Mouse (Mus musculus) heart, embryonic 13.5 days (tissue): ENCODE measurements around the gene Dppa5a. TPM values are rescaled to one million over a fixed set of nuclear protein-coding genes. Genes with fewer than 3 reads are reported as not detected.

Experiments
- ATAC-seq: fragments of 200-750 bp; cut with Nextera tagmentation; 2 replicates; pipeline ENCODE4 v1.8.0; 2017; ENCODE audit warnings: moderate TSS enrichment; ENCODE audit not compliant: insufficient number of reproducible peaks, low FRiP score, low TSS enrichment; ENCODE audit errors: extremely low read depth
- H3K27ac ChIP-seq: fragments of 300-500 bp; sonication (generic); replicated peaks from 2 replicates; pipeline ENCODE4 v1.5.1; 2015; ENCODE audit warnings: moderate library complexity, mild to moderate bottlenecking, inconsistent platforms
- H3K27me3 ChIP-seq: fragments of 300-500 bp; sonication (generic); replicated peaks from 2 replicates; pipeline ENCODE4 v1.6.1; 2015; ENCODE audit warnings: mild to moderate bottlenecking, inconsistent platforms
- H3K36me3 ChIP-seq: fragments of 300-500 bp; sonication (generic); 2 replicates; pipeline ENCODE4 v1.6.1; 2015; ENCODE audit warnings: mild to moderate bottlenecking, inconsistent platforms
- H3K4me1 ChIP-seq: fragments of 300-500 bp; sonication (generic); 2 replicates; pipeline ENCODE4 v1.6.1; 2015; ENCODE audit warnings: inconsistent platforms
- H3K4me2 ChIP-seq: fragments of 300-500 bp; sonication (generic); 2 replicates; pipeline ENCODE4 v1.6.1; 2015; ENCODE audit warnings: inconsistent platforms, mild to moderate bottlenecking, moderate library complexity
- H3K4me3 ChIP-seq: fragments of 300-500 bp; sonication (generic); 2 replicates; pipeline ENCODE4 v1.5.1; 2015; ENCODE audit warnings: moderate library complexity, mild to moderate bottlenecking, inconsistent platforms
- H3K9ac ChIP-seq: fragments of 300-500 bp; sonication (generic); 2 replicates; pipeline ENCODE4 v1.6.1; 2015; ENCODE audit warnings: inconsistent platforms, mild to moderate bottlenecking, moderate library complexity
- H3K9me3 ChIP-seq: fragments of 300-500 bp; sonication (generic); 2 replicates; pipeline ENCODE4 v1.6.1; 2016; ENCODE audit warnings: inconsistent platforms
- WGBS: fragments of 180-500 bp; shearing (Covaris S2); methylation state at CpG from one replicate; pipeline ENCODE4 v1.1.7; 2015; ENCODE audit warnings: mixed read lengths; 5-methylcytosine and 5-hydroxymethylcytosine counted together
- polyA plus RNA-seq: library from polyadenylated mRNA; unstranded; fragments of >200 nt; fragmentation: Nextera tagmentation; extraction: Ambion mirVana; gene quantifications from 2 replicates; pipeline ENCODE4 v1.2.1, GENCODE M21; 2015

Dppa5a gene
- polyA plus RNA-seq, 1 experiment from 2014 or later: not detected

DNA sequence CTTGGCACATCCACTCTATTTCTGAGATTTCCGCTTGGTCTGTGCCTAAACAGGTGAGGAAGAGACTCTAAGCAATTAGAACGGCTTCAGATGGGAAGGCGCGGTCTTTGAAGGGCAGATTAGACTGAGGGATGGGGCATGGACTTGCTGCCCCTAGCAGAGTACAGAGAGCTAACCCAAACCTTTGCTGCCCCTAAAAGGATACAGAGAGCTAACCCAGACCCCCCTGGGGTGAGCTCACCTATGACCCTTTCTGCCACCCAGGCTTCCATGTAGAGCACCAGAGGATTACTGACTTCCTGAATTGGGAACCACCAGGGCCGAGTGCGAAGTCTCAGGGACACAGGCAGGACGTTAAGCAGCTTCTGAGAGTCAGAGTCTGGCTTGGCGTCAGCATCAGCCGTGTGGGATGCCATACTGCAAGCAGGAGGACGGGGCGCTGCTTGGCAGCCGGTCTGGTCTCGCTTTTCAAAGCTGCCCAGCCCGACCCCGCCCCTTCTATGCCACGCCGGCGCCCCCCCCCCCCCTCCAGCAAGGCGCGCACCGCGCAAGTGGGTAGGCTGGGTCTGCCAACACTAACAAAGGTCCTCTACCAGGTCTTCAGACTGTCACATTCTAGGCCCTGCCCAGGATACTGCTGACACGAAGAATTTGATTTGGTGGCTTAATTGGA is 10.3 kb upstream of the Dppa5a start, which contains the start of gene Ooep:
Gene Ooep (minus strand): TSS at position 613 of the 673 bp plus-strand sequence.
- ATAC-seq: no peak; the same call in 1 of the 2 replicates
- WGBS: 5% methylated on average over 23 of the region's 23 CpGs
- H3K9me3 ChIP-seq: no peaks in the 10 kb centered on the region
- no peaks in the 10 kb centered on the region for H3K36me3 ChIP-seq
- peak within 1 kb of the TSS; percentile 73 for H3K9ac ChIP-seq
- H3K4me2 ChIP-seq: peak within 1 kb of the TSS; percentile 77
- peak within 1 kb of the TSS; percentile 46 for H3K4me3 ChIP-seq
- peaks cover 12% of the 10 kb centered on the region for H3K4me1 ChIP-seq
- H3K27me3 ChIP-seq: peaks cover 22% of the 10 kb centered on the region
- H3K27ac ChIP-seq: no peak within 1 kb of the TSS

DNA sequence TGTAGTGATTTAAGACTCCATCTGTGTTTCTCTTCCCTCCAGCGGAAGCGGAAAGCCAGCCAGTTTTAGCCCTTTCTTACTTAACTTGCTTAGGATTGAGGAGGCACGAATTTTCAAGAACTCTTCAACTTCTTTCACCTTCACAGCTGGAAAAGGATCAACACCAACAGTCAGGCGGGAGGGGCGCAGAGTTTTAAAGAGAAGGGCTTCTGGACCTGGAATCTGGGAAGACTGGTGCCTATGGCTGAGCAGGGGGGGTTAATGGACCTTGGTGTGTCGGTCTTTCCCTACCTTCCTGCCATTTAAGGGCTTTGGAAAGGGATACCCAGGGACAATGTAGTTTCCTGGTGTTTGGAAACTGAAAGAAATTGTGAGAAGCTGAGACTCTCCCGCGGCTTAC is 9.6 kb upstream of the Dppa5a start:
- Histone ChIP-seq H3K4me3 (peak overlapping the region; percentile 46; the same call in 1 of the 2 replicates), H3K4me2 (peak overlapping the region; percentile 77), H3K4me1 (peaks cover 16% of the 10 kb centered on the region), H3K27me3 (peaks cover 22% of the 10 kb centered on the region), H3K9me3 (no peaks in the 10 kb centered on the region), H3K9ac (no peak overlapping the region), H3K27ac (no peak overlapping the region), H3K36me3 (no peaks in the 10 kb centered on the region)
- 36% methylated on average over 8 of the region's 8 CpGs for WGBS
- no peak for ATAC-seq

DNA sequence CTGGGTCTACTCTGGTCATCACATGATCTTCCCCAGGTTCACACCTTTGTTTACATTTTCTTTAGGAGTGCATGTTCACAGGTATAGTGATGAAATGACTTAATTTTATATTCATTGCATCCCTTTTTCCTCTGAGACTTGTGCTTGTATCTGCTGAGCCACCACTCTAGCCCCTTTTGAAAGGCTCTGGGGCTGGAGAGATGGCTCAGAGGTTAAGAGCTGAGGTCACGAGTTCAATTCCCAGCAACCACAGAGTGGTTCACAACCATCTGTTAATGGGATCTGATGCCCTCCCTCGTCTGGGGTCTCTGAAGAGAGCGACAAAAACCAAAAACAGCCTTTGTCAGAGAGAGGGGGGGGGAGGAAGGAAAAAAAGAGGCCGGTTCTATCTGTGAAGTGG is 7.5 kb upstream of the Dppa5a start:
- WGBS: 67% methylated on average over 4 of the region's 4 CpGs
- Histone ChIP-seq H3K36me3 (no peaks in the 10 kb centered on the region), H3K27ac (no peak overlapping the region), H3K4me1 (peaks cover 16% of the 10 kb centered on the region), H3K27me3 (peaks cover 21% of the 10 kb centered on the region), H3K9me3 (no peaks in the 10 kb centered on the region), H3K4me2 (no peak overlapping the region), H3K9ac (no peak overlapping the region), H3K4me3 (no peak overlapping the region)
- ATAC-seq: no peak

DNA sequence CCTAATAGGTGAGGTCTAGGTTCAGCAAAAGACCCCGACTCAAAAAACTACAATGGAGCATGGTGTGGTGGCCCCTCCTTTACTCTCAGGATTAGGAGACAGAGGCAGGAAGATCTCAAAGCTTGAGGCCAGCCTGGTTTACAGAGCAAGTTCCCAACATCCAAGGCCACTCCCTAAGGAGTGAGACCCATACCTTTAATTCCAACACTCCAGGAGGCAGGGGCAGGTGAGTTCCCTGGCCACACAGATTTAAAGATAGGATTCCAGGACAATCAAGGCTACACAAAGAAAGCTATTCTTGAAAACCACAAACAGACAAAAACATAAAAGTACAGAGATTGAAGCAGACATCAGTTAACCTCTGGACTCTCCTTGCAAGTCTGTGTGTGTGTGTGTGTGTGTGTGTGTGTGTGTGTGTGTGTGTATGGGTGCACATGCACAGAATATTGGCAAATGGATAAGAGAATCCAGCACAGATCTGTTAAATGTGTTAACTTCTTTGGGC is 7.0 kb upstream of the Dppa5a start:
- WGBS: 59% methylated on average over 1 of the region's 1 CpGs
- Histone ChIP-seq H3K36me3 (no peaks in the 10 kb centered on the region), H3K27me3 (peaks cover 16% of the 10 kb centered on the region), H3K9me3 (no peaks in the 10 kb centered on the region), H3K4me2 (no peak overlapping the region), H3K4me3 (no peak overlapping the region), H3K4me1 (peaks cover 16% of the 10 kb centered on the region), H3K27ac (no peak overlapping the region), H3K9ac (no peak overlapping the region)
- ATAC-seq: no peak

DNA sequence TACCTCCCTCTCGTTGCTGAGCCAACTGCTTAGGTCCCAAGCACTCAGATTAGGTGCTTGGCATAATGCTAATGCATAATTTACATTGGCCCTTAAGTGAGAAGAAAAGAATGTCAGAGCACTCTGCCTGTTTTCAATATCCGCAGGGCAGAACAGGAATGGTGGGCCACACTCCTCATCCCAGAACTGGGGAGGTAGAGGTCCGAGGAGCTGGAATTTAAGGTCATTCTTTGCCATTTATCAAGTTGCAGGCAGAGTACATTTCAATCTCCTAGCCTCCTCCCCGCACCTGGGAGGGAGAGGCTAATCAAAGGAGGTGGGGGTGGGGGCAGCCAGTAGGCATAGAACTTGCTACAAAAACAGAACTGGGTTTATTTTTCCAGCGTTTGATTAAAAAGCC is 6.4 kb upstream of the Dppa5a start:
- Histone ChIP-seq H3K27ac (no peak overlapping the region), H3K4me2 (no peak overlapping the region), H3K27me3 (peaks cover 11% of the 10 kb centered on the region; the same call in 1 of the 2 replicates), H3K9ac (no peak overlapping the region), H3K4me3 (no peak overlapping the region), H3K36me3 (no peaks in the 10 kb centered on the region), H3K9me3 (no peaks in the 10 kb centered on the region), H3K4me1 (peaks cover 16% of the 10 kb centered on the region)
- WGBS: 48% methylated on average over 5 of the region's 5 CpGs
- no peak for ATAC-seq

DNA sequence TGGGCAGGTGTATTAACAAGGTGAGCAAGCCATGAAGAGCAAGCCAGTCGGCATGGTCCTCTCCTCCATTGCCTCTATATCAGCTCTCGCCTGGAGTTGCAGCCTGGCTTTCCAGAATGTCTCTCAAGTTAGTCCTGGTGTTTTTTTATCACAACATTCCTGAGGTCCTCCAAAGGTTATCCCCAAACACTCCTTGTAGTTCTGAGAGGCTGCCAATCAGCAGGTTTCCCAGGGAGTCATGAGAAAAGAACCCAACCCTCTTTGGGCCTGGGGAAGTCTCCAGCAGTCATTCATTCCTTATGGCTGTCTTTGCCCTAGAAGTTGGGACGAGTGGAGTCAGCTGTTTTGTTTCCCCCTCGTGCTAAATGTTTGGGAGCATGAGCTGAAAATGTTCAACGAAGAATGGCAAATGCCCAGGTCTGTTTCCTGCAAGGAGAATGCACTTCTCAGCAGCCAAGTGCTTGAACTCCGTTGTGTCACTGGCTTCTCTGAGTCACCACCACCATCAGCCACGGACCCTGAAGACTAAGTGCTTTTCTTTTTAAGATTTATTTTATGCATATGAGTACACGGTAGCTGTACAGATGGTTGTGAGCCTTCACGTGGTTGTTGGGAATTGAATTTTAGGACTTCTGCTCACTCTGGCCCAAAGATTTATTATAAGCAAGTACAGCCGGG is 5.0 kb upstream of the Dppa5a start:
- Histone ChIP-seq H3K27me3 (peaks cover 7% of the 10 kb centered on the region; the same call in 1 of the 2 replicates), H3K9me3 (no peaks in the 10 kb centered on the region), H3K36me3 (no peaks in the 10 kb centered on the region), H3K4me2 (no peak overlapping the region), H3K4me3 (no peak overlapping the region), H3K27ac (no peak overlapping the region), H3K9ac (no peak overlapping the region), H3K4me1 (peaks cover 9% of the 10 kb centered on the region)
- no peak for ATAC-seq
- WGBS: 59% methylated on average over 10 of the region's 10 CpGs

DNA sequence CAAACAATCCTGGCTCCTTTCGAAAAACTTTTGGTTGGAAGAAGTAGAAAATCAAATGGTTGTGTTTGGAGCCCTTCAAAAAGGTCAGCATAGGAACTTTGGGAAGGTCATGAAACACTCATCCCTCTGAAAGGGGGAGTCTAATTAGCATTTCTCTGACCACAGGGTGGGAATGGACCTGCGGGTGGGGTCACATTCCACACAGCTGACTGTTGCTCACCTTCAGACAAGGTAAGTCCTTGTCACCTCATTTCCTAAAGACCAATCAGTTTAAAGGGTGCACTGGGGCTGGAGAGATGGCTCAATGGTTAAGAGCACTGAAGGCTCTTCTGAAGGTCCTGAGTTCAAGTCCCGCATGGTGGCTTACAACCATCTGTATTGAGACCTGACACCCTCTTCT is 3.5 kb upstream of the Dppa5a start:
- Histone ChIP-seq H3K9ac (no peak overlapping the region), H3K27ac (no peak overlapping the region), H3K9me3 (no peaks in the 10 kb centered on the region), H3K4me2 (no peak overlapping the region), H3K4me1 (peaks cover 4% of the 10 kb centered on the region; the same call in 1 of the 2 replicates), H3K36me3 (no peaks in the 10 kb centered on the region), H3K4me3 (no peak overlapping the region), H3K27me3 (no peaks in the 10 kb centered on the region)
- WGBS: 89% methylated on average over 3 of the region's 3 CpGs
- no peak for ATAC-seq

DNA sequence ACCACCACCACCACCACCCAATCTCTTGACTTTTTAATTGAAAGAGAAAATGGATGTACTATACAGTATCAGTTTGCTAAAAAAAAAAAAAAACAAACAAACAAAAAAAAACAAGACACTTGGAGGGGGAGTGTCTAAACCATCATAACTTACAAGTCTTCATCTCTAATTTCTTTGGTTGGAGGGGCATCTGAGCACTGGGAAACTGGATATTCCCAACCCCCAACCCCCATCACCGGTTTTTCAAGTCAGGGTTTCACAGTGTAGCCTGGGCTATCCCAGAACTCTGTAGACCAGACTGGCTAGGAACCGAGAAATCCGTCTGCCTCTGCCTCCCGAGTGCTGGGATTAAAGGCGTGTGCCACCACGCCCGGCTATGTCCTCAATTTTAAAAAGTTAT is 1.8 kb upstream of the Dppa5a start:
- ATAC-seq: no peak
- no peak overlapping the region for H3K4me2 ChIP-seq
- no peaks in the 10 kb centered on the region for H3K27me3 ChIP-seq
- no peaks in the 10 kb centered on the region for H3K36me3 ChIP-seq
- 84% methylated on average over 7 of the region's 7 CpGs for WGBS
- H3K4me3 ChIP-seq: no peak overlapping the region
- H3K9ac ChIP-seq: no peak overlapping the region
- H3K4me1 ChIP-seq: peaks cover 4% of the 10 kb centered on the region; the same call in 1 of the 2 replicates
- H3K9me3 ChIP-seq: no peaks in the 10 kb centered on the region
- H3K27ac ChIP-seq: no peak overlapping the region

DNA sequence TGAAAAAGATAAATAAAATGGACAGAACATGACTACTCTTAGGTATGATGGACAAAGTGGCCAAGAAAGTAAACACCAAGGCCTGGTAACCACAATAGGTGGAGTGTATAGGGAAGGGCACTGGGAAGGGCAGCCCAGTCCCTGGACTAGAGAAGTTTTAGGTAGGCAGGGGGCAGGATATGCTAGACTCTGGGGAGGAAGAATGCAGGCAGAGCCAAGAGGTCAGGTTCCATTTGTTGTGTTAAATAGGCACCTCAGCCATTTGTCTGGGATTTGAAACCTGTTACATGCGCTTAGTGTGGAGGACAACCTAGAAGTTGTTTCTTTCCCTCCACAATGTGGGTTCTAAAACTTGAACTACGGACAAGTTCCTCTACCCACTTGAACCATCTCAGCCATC is 1.4 kb upstream of the Dppa5a start:
- no peak for ATAC-seq
- H3K36me3 ChIP-seq: no peaks in the 10 kb centered on the region
- no peak overlapping the region for H3K27ac ChIP-seq
- no peak overlapping the region for H3K4me2 ChIP-seq
- 79% methylated on average over 2 of the region's 2 CpGs for WGBS
- H3K27me3 ChIP-seq: no peaks in the 10 kb centered on the region
- H3K9me3 ChIP-seq: no peaks in the 10 kb centered on the region
- H3K4me1 ChIP-seq: peaks cover 4% of the 10 kb centered on the region; the same call in 1 of the 2 replicates
- H3K9ac ChIP-seq: no peak overlapping the region
- H3K4me3 ChIP-seq: no peak overlapping the region

DNA sequence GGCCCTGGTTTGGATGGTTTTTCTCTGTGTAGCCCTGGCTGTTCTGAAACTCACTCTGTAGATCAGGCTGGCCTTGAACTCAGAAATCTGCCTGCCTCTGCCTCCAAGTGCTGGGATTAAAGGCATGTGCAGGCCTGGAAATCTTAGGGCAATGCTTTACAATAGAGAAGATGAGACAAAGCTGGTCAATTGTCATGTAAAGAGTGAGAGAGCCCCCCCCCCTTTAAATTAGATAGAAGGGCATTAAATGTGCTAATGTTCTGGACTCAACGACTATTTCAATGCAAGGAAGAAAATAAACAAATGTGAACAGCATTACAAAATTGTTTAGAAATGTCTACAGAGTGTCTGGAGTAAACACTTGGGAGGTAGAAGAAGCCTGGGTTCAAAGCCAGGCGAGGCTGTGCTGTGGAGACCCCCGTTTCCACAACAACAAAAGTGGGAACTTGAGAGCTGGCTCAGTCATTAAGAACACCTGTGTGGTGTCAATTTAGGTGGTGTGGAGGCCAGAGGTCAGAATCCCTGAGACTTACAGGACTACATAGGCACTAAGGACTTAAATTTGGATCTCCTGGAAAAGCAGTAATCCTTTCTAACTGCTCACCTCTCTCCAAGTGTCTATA is 805 bp upstream of the Dppa5a start:
- WGBS: 70% methylated on average over 3 of the region's 3 CpGs
- Histone ChIP-seq H3K27ac (no peak overlapping the region), H3K9me3 (no peaks in the 10 kb centered on the region), H3K36me3 (no peaks in the 10 kb centered on the region), H3K4me3 (no peak overlapping the region), H3K9ac (no peak overlapping the region), H3K4me1 (peaks cover 4% of the 10 kb centered on the region; the same call in 1 of the 2 replicates), H3K4me2 (no peak overlapping the region), H3K27me3 (no peaks in the 10 kb centered on the region)
- no peak for ATAC-seq

DNA sequence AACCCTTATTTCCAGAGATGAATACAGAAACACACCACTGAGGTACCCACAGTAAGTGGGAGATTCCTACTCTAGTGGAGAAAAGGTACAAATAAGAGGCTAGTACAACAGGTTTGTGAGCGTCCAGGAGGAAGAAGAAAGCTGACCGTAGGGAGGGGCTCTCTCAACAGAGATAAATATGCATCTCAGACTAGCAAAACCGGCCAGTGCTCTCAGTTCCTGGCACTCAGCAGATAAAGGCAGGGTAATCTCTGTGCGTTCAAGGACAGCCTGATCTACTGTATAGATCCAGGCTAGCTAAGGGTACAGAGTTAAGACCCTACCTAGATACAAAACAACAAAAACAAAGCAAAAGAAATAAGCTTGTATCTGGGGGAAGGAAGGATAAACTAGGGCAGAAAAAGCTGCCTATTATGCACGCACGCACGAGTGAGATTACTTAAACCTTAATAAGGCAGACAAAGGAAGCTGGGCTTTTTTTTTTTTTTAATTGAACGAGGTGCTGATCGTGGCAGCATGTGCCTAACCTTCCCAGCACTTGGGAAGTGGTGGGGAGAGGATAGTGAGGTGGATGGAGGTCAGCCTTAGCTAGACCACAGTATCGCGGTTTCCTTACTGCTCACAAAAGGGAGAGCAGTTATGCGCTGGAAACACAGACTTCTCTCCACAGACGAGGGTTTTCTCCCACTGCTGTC is 2.0 kb downstream of the Dppa5a start:
- Histone ChIP-seq H3K4me3 (no peak overlapping the region), H3K27me3 (no peaks in the 10 kb centered on the region), H3K36me3 (no peaks in the 10 kb centered on the region), H3K4me2 (no peak overlapping the region), H3K9ac (no peak overlapping the region), H3K27ac (no peak overlapping the region), H3K9me3 (no peaks in the 10 kb centered on the region), H3K4me1 (no peaks in the 10 kb centered on the region)
- 60% methylated on average over 13 of the region's 13 CpGs for WGBS
- no peak for ATAC-seq
